Mouse (Mus musculus) forebrain, postnatal 0 days (tissue): ENCODE results near the gene Cmtm8. TPM values are rescaled to one million over a fixed set of nuclear protein-coding genes. Genes with fewer than 3 reads are reported as not detected.
A peak's percentile ranks its signal among the peaks of the same experiment; 100 is the strongest.

Experiments used
- ATAC-seq: fragments of 200-750 bp; cut with Nextera tagmentation; 2 replicates; pipeline ENCODE4 v1.8.0; 2017; ENCODE audit warnings: mild to moderate bottlenecking, moderate library complexity
- DNase-seq: peaks from one replicate; pipeline ENCODE4 v3.0.0-alpha.2; 2015
- H3K27ac ChIP-seq: fragments of 300-500 bp; sonication (generic); 2 replicates; pipeline ENCODE4 v1.5.1; 2014; ENCODE audit warnings: low read depth, mild to moderate bottlenecking, antibody characterized with exemption, low read length, moderate library complexity, mixed read lengths
- H3K27me3 ChIP-seq: fragments of 300-500 bp; sonication (generic); 2 replicates; pipeline ENCODE4 v1.6.1; 2014; ENCODE audit warnings: mild to moderate bottlenecking, low read length, mixed read lengths; ENCODE audit not compliant: insufficient read depth
- H3K36me3 ChIP-seq: fragments of 300-500 bp; sonication (generic); 2 replicates; pipeline ENCODE4 v1.6.1; 2014; ENCODE audit warnings: mild to moderate bottlenecking, moderate library complexity; ENCODE audit not compliant: insufficient read depth
- H3K4me1 ChIP-seq: fragments of 300-500 bp; sonication (generic); 2 replicates; pipeline ENCODE4 v1.6.1; 2014; ENCODE audit warnings: antibody characterized with exemption; ENCODE audit not compliant: insufficient read depth
- H3K4me2 ChIP-seq: fragments of 300-500 bp; sonication (generic); 2 replicates; pipeline ENCODE4 v1.6.1; 2014; ENCODE audit warnings: low read depth, mild to moderate bottlenecking, moderate library complexity
- H3K4me3 ChIP-seq: fragments of 300-500 bp; sonication (generic); 2 replicates; pipeline ENCODE4 v1.5.1; 2014; ENCODE audit warnings: low read depth, low read length, mixed read lengths
- H3K9ac ChIP-seq: fragments of 300-500 bp; sonication (generic); 2 replicates; pipeline ENCODE4 v1.6.1; 2014; ENCODE audit warnings: mild to moderate bottlenecking
- H3K9me3 ChIP-seq: fragments of 300-500 bp; sonication (generic); 2 replicates; pipeline ENCODE4 v1.6.1; 2016; ENCODE audit warnings: low read length
- CTCF ChIP-seq: sonication (generic); IDR thresholded peaks from 2 replicates; pipeline ENCODE4 v1.5.1; 2016; ENCODE audit warnings: antibody characterized with exemption, control low read depth, low read depth
- WGBS: fragments of 180-500 bp; shearing (Covaris S2); extraction: QIAGEN DNeasy Blood & Tissue Kit; methylation state at CpG from one replicate; pipeline ENCODE4 v1.1.7; 2014; 5-methylcytosine and 5-hydroxymethylcytosine counted together
- polyA plus RNA-seq: library from polyadenylated mRNA; unstranded; fragments of >200 nt; fragmentation: Nextera tagmentation; extraction: Ambion mirVana; gene quantifications from 2 replicates; pipeline ENCODE4 v1.2.1, GENCODE M21; 2015
- total RNA-seq: library from RNA; depleted of rRNA; stranded (reverse); fragments of >200 nt; gene quantifications from 2 replicates; pipeline ENCODE4 v1.2.3, GENCODE M21; 2014

Cmtm8 gene
- total and polyA plus RNA-seq, 2 experiments from 2014 or later, result 2.1 to 6.2 TPM

GRCm38 (mm10) chr9:114770224-114770623 lies 73.7 kb downstream of the Cmtm8 start:
- TF ChIP-seq CTCF, result no peak
- H3K4me1 ChIP-seq, result no peaks in the 10 kb centered on the region
- H3K9ac ChIP-seq, result no peak overlapping the region
- H3K4me3 ChIP-seq, result no peak overlapping the region
- DNase-seq (no peak), ATAC-seq (no peak)
- H3K36me3 ChIP-seq, result no peaks in the 10 kb centered on the region
- no peak overlapping the region for H3K27ac ChIP-seq
- H3K9me3 ChIP-seq, result no peaks in the 10 kb centered on the region
- no peak overlapping the region for H3K4me2 ChIP-seq
- WGBS, result 82% methylated on average over 4 of the region's 4 CpGs
- no peaks in the 10 kb centered on the region for H3K27me3 ChIP-seq

GRCm38 (mm10) chr9:114768066-114768465 lies 75.9 kb downstream of the Cmtm8 start:
- Histone ChIP-seq H3K27me3 (no peaks in the 10 kb centered on the region), H3K9ac (no peak overlapping the region), H3K4me2 (no peak overlapping the region), H3K4me3 (no peak overlapping the region), H3K4me1 (no peaks in the 10 kb centered on the region), H3K36me3 (no peaks in the 10 kb centered on the region), H3K27ac (no peak overlapping the region), H3K9me3 (no peaks in the 10 kb centered on the region)
- DNase-seq (no peak), ATAC-seq (no peak)
- TF ChIP-seq CTCF, result no peak
- 70% methylated on average over 10 of the region's 10 CpGs for WGBS

GRCm38 (mm10) chr9:114767507-114767906 lies 76.4 kb downstream of the Cmtm8 start:
- no peak overlapping the region for H3K4me3 ChIP-seq
- H3K27me3 ChIP-seq, result no peaks in the 10 kb centered on the region
- TF ChIP-seq CTCF, result no peak
- H3K4me1 ChIP-seq, result no peaks in the 10 kb centered on the region
- WGBS, result 84% methylated on average over 2 of the region's 2 CpGs
- ATAC-seq, result no peak
- H3K9ac ChIP-seq, result no peak overlapping the region
- H3K36me3 ChIP-seq, result no peaks in the 10 kb centered on the region
- no peak overlapping the region for H3K4me2 ChIP-seq
- no peaks in the 10 kb centered on the region for H3K9me3 ChIP-seq
- H3K27ac ChIP-seq, result no peak overlapping the region
- DNase-seq, result no peak

GRCm38 (mm10) chr9:114767030-114767429 lies 76.9 kb downstream of the Cmtm8 start:
- Histone ChIP-seq H3K9ac (no peak overlapping the region), H3K36me3 (no peaks in the 10 kb centered on the region), H3K27me3 (no peaks in the 10 kb centered on the region), H3K9me3 (no peaks in the 10 kb centered on the region), H3K27ac (no peak overlapping the region), H3K4me2 (no peak overlapping the region), H3K4me3 (no peak overlapping the region), H3K4me1 (no peaks in the 10 kb centered on the region)
- DNase-seq, result peak; percentile 78
- TF ChIP-seq CTCF, result no peak
- WGBS, result 25% methylated on average over 13 of the region's 13 CpGs
- ATAC-seq, result peak; percentile 92

- H3K36me3 ChIP-seq, result no peaks in the 10 kb centered on the region
- no peak overlapping the region for H3K27ac ChIP-seq
- no peaks in the 10 kb centered on the region for H3K27me3 ChIP-seq
- WGBS, result 61% methylated on average over 13 of the region's 13 CpGs
- no peak overlapping the region for H3K4me2 ChIP-seq
- no peaks in the 10 kb centered on the region for H3K4me1 ChIP-seq
- no peaks in the 10 kb centered on the region for H3K9me3 ChIP-seq
- TF ChIP-seq CTCF, result peak; percentile 64
- no peak overlapping the region for H3K9ac ChIP-seq
- DNase-seq (no peak), ATAC-seq (no peak)
- H3K4me3 ChIP-seq, result no peak overlapping the region
These were observed 80.6 kb downstream of the Cmtm8 start for GRCm38 (mm10) chr9:114763341-114763740.

- TF ChIP-seq CTCF, result no peak
- ATAC-seq (no peak), DNase-seq (no peak)
- H3K4me1 ChIP-seq, result no peaks in the 10 kb centered on the region
- H3K36me3 ChIP-seq, result no peaks in the 10 kb centered on the region
- H3K27ac ChIP-seq, result no peak overlapping the region
- WGBS, result 81% methylated on average over 11 of the region's 11 CpGs
- H3K9ac ChIP-seq, result no peak overlapping the region
- H3K9me3 ChIP-seq, result no peaks in the 10 kb centered on the region
- H3K4me3 ChIP-seq, result no peak overlapping the region
- no peaks in the 10 kb centered on the region for H3K27me3 ChIP-seq
- no peak overlapping the region for H3K4me2 ChIP-seq
These were observed 82.1 kb downstream of the Cmtm8 start for GRCm38 (mm10) chr9:114761848-114762247.

- DNase-seq (no peak), ATAC-seq (no peak)
- H3K4me1 ChIP-seq, result no peaks in the 10 kb centered on the region
- no peak overlapping the region for H3K9ac ChIP-seq
- H3K4me3 ChIP-seq, result no peak overlapping the region
- no peaks in the 10 kb centered on the region for H3K36me3 ChIP-seq
- H3K4me2 ChIP-seq, result no peak overlapping the region
- H3K27ac ChIP-seq, result no peak overlapping the region
- no peaks in the 10 kb centered on the region for H3K9me3 ChIP-seq
- no peaks in the 10 kb centered on the region for H3K27me3 ChIP-seq
- TF ChIP-seq CTCF, result no peak
- WGBS, result 77% methylated on average over 5 of the region's 5 CpGs
These were observed 83.6 kb downstream of the Cmtm8 start for GRCm38 (mm10) chr9:114760353-114760752.

- H3K4me1 ChIP-seq, result no peaks in the 10 kb centered on the region
- WGBS, result 48% methylated on average over 4 of the region's 4 CpGs
- ATAC-seq, result no peak
- no peak overlapping the region for H3K27ac ChIP-seq
- no peak overlapping the region for H3K9ac ChIP-seq
- no peak overlapping the region for H3K4me3 ChIP-seq
- no peaks in the 10 kb centered on the region for H3K9me3 ChIP-seq
- no peaks in the 10 kb centered on the region for H3K27me3 ChIP-seq
- no peaks in the 10 kb centered on the region for H3K36me3 ChIP-seq
- no peak for DNase-seq
- no peak for TF ChIP-seq CTCF
- H3K4me2 ChIP-seq, result no peak overlapping the region
These were observed 84.1 kb downstream of the Cmtm8 start for GRCm38 (mm10) chr9:114759886-114760285.
